Mouse (Mus musculus): ENCODE results near the gene Psmb8. TPM values are rescaled to one million over a fixed set of nuclear protein-coding genes. Genes with fewer than 3 reads are reported as not detected.

The Psmb8 gene
- polyA plus RNA-seq (2015; fragmentation: Nextera tagmentation; extraction: Ambion mirVana), result 1.5 and 2.4 TPM in 2 replicates

GRCm38 (mm10) chr17:34196941-34197894 lies at the start of gene Psmb8:
Psmb8 (plus strand) TSS chr17:34197721.
- WGBS, result 5% methylated on average over 41 of the region's 41 CpGs

DNA sequence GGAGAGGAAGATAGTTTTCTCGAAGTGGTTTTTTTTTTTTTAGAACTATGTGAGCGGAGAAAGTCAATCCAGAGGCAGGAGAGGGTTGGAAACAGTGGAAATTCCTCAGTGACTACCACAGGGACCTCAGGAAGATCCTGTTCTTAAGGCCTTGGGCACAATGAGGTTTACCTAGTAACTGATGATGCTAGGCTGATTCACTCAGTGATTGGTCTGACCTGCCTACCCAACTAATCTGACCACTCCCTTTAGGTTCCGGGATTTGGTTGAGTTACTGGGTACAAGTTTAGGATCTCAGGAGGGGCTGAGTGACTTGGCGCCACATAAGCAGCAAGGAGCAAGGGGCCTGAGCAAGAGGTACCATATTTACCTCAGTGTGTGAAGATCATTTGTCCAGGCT lies 44.6 kb upstream of the Psmb8 start, which contains the start of gene H2-DMb1:
Gene H2-DMb1 (plus strand): TSS at position 150 of the 400 bp plus-strand sequence.
- no peak for ATAC-seq
- H3K9ac ChIP-seq (replicated peaks), result no peak within 1 kb of the TSS
- no peak within 1 kb of the TSS for H3K4me2 ChIP-seq (replicated peaks)
- no peaks in the 10 kb centered on the region for H3K36me3 ChIP-seq
- H3K27ac ChIP-seq, result no peak within 1 kb of the TSS
- no peaks in the 10 kb centered on the region for H3K27me3 ChIP-seq
- no peaks in the 10 kb centered on the region for H3K9me3 ChIP-seq
- no peaks in the 10 kb centered on the region for H3K4me1 ChIP-seq (replicated peaks)
- 64% methylated on average over 4 of the region's 4 CpGs for WGBS
- no peak within 1 kb of the TSS for H3K4me3 ChIP-seq (replicated peaks)

More at GRCm38 (mm10) chr17:34196941-34197894, at the start of gene Psmb8:
- Histone ChIP-seq H3K9me3 (no peaks in the 10 kb centered on the region), H3K9ac (replicated peaks) (peak within 1 kb of the TSS; percentile 42; the same call in 1 of the 2 replicates), H3K4me1 (replicated peaks) (peaks cover 19% of the 10 kb centered on the region), H3K4me2 (replicated peaks) (peak within 1 kb of the TSS; percentile 66), H3K27ac (no peak within 1 kb of the TSS), H3K27me3 (peaks cover 92% of the 10 kb centered on the region), H3K4me3 (replicated peaks) (peak within 1 kb of the TSS; percentile 43), H3K36me3 (no peaks in the 10 kb centered on the region)
- ATAC-seq, result peak; percentile 90

DNA sequence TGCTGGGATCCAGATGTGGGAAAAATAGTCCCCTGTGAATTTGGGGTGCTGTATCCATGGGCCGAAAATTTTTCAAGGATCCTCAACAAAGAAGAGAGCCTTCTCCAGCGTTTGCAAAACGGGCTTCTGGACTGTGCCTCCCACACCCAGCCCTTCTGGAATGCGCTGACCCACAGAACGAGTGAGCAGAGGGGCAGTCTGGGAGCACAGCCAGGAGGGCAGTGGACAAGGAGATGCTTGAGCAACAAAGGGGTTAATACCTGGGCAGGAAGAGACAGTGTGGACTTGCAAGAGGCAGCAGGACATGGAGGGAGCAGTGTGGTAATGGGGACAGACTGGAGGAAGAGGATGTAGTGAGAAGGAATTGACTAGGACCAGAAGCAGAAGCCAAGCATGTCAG lies 42.0 kb upstream of the Psmb8 start:
- no peaks in the 10 kb centered on the region for H3K4me1 ChIP-seq (replicated peaks)
- no peak overlapping the region for H3K9ac ChIP-seq (replicated peaks)
- H3K4me2 ChIP-seq (replicated peaks), result no peak overlapping the region
- no peaks in the 10 kb centered on the region for H3K9me3 ChIP-seq
- H3K4me3 ChIP-seq (replicated peaks), result no peak overlapping the region
- no peak for ATAC-seq
- WGBS, result 59% methylated on average over 5 of the region's 5 CpGs
- H3K27ac ChIP-seq, result no peak overlapping the region
- no peaks in the 10 kb centered on the region for H3K27me3 ChIP-seq
- no peaks in the 10 kb centered on the region for H3K36me3 ChIP-seq

DNA sequence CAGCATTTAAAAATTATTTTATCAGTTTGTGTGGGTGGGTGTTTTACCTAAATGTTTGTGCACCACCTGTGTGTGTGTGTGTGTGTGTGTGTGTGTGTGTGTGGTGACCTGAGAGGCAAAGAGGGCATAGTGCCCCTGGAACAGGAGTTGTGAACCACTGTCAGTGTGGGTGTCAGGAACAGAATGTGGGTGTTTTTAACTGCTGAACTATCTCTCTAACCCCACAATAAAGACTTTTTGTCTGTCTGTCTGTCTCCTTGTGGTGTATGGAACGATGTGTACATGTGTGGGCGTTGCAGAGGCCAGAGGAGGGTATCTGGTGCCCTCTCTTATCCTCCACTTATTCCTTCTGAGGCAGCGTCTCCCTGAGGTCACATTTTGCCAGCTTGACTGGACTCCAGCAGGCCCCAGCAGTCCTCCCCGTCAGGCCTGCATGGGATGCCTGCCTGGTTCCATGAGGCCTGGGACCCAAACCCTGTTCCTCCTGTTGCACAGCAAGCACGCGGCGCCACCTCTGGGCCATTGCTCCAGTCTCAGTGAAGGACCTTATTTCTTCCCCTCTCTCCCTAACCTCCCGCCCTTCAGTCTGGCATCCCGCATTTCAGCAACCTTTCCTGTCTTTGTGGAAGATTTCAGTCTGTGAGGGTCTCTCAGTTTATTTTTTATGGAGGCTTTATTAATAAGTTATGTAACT lies 33.2 kb upstream of the Psmb8 start:
- Histone ChIP-seq H3K27ac (no peak overlapping the region), H3K4me1 (replicated peaks) (no peaks in the 10 kb centered on the region), H3K4me3 (replicated peaks) (no peak overlapping the region), H3K27me3 (0 out of 2 replicates have a peak, but pooled peaks cover 5% of the 10 kb centered on the region), H3K4me2 (replicated peaks) (no peak overlapping the region), H3K9ac (replicated peaks) (no peak overlapping the region), H3K36me3 (no peaks in the 10 kb centered on the region), H3K9me3 (no peaks in the 10 kb centered on the region)
- ATAC-seq, result no peak
- WGBS, result 42% methylated on average over 9 of the region's 9 CpGs

- H3K9ac ChIP-seq (replicated peaks), result no peak overlapping the region
- no peak for ATAC-seq
- no peak overlapping the region for H3K4me2 ChIP-seq (replicated peaks)
- H3K9me3 ChIP-seq, result no peaks in the 10 kb centered on the region
- H3K4me3 ChIP-seq (replicated peaks), result no peak overlapping the region
- no peak overlapping the region for H3K27ac ChIP-seq
- WGBS, result 87% methylated on average over 6 of the region's 6 CpGs
- 0 out of 2 replicates have a peak, but pooled peaks cover 5% of the 10 kb centered on the region for H3K27me3 ChIP-seq
- no peaks in the 10 kb centered on the region for H3K4me1 ChIP-seq (replicated peaks)
- H3K36me3 ChIP-seq, result no peaks in the 10 kb centered on the region
Measured at GRCm38 (mm10) chr17:34165033-34165730, 32.3 kb upstream of the Psmb8 start.

GRCm38 (mm10) chr17:34169279-34169678 lies 28.2 kb upstream of the Psmb8 start:
- 0 out of 2 replicates have a peak, but pooled peaks cover 5% of the 10 kb centered on the region for H3K27me3 ChIP-seq
- H3K9me3 ChIP-seq, result peaks cover 7% of the 10 kb centered on the region; the same call in 1 of the 2 replicates
- H3K4me3 ChIP-seq (replicated peaks), result no peak overlapping the region
- no peaks in the 10 kb centered on the region for H3K4me1 ChIP-seq (replicated peaks)
- H3K27ac ChIP-seq, result no peak overlapping the region
- 2% methylated on average over 2 of the region's 2 CpGs for WGBS
- H3K36me3 ChIP-seq, result no peaks in the 10 kb centered on the region
- ATAC-seq, result no peak
- H3K9ac ChIP-seq (replicated peaks), result no peak overlapping the region
- H3K4me2 ChIP-seq (replicated peaks), result no peak overlapping the region

- Histone ChIP-seq H3K4me1 (replicated peaks) (no peaks in the 10 kb centered on the region), H3K4me3 (replicated peaks) (no peak overlapping the region), H3K36me3 (no peaks in the 10 kb centered on the region), H3K27me3 (0 out of 2 replicates have a peak, but pooled peaks cover 5% of the 10 kb centered on the region), H3K27ac (no peak overlapping the region), H3K9me3 (peaks cover 7% of the 10 kb centered on the region; the same call in 1 of the 2 replicates), H3K9ac (replicated peaks) (no peak overlapping the region), H3K4me2 (replicated peaks) (no peak overlapping the region)
- 22% methylated on average over 4 of the region's 4 CpGs for WGBS
- no peak for ATAC-seq
Measured at GRCm38 (mm10) chr17:34170487-34170876, 27.0 kb upstream of the Psmb8 start.

- Histone ChIP-seq H3K9me3 (peaks cover 7% of the 10 kb centered on the region; the same call in 1 of the 2 replicates), H3K9ac (replicated peaks) (no peak overlapping the region), H3K4me3 (replicated peaks) (no peak overlapping the region), H3K27ac (no peak overlapping the region), H3K4me1 (replicated peaks) (no peaks in the 10 kb centered on the region), H3K27me3 (0 out of 2 replicates have a peak, but pooled peaks cover 5% of the 10 kb centered on the region), H3K36me3 (no peaks in the 10 kb centered on the region), H3K4me2 (replicated peaks) (no peak overlapping the region)
- WGBS, result 47% methylated on average over 13 of the region's 13 CpGs
- ATAC-seq, result no peak
Measured at GRCm38 (mm10) chr17:34170877-34171498, 26.5 kb upstream of the Psmb8 start.

GRCm38 (mm10) chr17:34172528-34172927 lies 25.0 kb upstream of the Psmb8 start:
- Histone ChIP-seq H3K4me2 (replicated peaks) (no peak overlapping the region), H3K4me1 (replicated peaks) (no peaks in the 10 kb centered on the region), H3K4me3 (replicated peaks) (no peak overlapping the region), H3K27me3 (0 out of 2 replicates have a peak, but pooled peaks cover 5% of the 10 kb centered on the region), H3K36me3 (no peaks in the 10 kb centered on the region), H3K9me3 (peaks cover 13% of the 10 kb centered on the region; the same call in 1 of the 2 replicates), H3K27ac (no peak overlapping the region), H3K9ac (replicated peaks) (no peak overlapping the region)
- WGBS, result 98% methylated on average over 5 of the region's 5 CpGs
- ATAC-seq, result no peak

DNA sequence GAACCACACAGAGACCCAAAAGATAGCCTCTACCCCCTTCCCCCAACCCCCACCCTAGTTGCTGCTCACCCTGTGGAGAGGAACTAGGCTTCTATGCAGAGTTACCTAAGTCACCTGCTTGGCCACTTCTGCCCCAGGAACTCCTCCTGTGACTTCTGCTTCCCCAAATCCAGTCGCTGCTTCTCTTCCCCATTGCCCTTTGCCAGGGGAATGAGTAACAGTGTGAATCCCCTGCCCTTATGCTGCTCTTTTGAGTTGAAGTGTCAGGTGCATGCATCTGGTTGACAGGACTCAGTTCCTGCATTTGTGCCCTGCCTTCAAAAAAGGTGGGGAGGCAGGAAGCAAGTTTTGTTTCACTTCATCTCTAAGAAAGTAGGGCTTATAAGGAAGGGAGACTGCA lies 23.4 kb upstream of the Psmb8 start:
- 64% methylated on average over 1 of the region's 1 CpGs for WGBS
- no peaks in the 10 kb centered on the region for H3K27me3 ChIP-seq
- H3K27ac ChIP-seq, result no peak overlapping the region
- H3K4me2 ChIP-seq (replicated peaks), result no peak overlapping the region
- peaks cover 13% of the 10 kb centered on the region; the same call in 1 of the 2 replicates for H3K9me3 ChIP-seq
- no peaks in the 10 kb centered on the region for H3K4me1 ChIP-seq (replicated peaks)
- no peak overlapping the region for H3K4me3 ChIP-seq (replicated peaks)
- H3K36me3 ChIP-seq, result no peaks in the 10 kb centered on the region
- ATAC-seq, result no peak
- no peak overlapping the region for H3K9ac ChIP-seq (replicated peaks)

GRCm38 (mm10) chr17:34177179-34177578 lies 20.3 kb upstream of the Psmb8 start:
- Histone ChIP-seq H3K4me2 (replicated peaks) (no peak overlapping the region), H3K27ac (no peak overlapping the region), H3K4me1 (replicated peaks) (no peaks in the 10 kb centered on the region), H3K9me3 (peaks cover 13% of the 10 kb centered on the region; the same call in 1 of the 2 replicates), H3K4me3 (replicated peaks) (no peak overlapping the region), H3K36me3 (no peaks in the 10 kb centered on the region), H3K9ac (replicated peaks) (no peak overlapping the region), H3K27me3 (no peaks in the 10 kb centered on the region)
- 72% methylated on average over 4 of the region's 4 CpGs for WGBS
- ATAC-seq, result no peak

Measured in midbrain, embryonic 13.5 days (tissue).